Mouse (Mus musculus): ENCODE measurements around the gene Cbx5.

Cbx5 gene

DNA sequence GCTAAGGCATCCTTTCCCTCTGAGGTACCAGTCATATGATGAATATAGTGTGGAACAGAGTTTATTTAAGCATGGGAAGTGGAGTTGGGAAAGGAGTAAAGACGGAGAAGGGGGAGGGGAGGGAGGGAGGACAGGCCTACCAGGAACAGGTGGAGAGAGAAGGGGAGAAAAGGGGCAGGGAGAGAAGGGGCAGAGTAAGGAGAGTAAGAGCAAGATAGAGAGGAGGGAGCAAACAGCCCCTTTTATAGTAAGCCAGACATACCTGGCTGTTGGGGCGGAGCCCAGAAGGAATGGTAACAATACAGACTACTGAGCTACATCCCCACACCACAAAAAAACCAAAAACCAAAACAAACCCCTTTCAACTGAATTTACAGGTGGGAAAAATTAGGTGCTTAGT is 23.6 kb downstream of the Cbx5 start:
- DNase-seq (ENCODE audit: low read depth in 1 of 2, low spot score in 2 of 2) = no peak

DNA sequence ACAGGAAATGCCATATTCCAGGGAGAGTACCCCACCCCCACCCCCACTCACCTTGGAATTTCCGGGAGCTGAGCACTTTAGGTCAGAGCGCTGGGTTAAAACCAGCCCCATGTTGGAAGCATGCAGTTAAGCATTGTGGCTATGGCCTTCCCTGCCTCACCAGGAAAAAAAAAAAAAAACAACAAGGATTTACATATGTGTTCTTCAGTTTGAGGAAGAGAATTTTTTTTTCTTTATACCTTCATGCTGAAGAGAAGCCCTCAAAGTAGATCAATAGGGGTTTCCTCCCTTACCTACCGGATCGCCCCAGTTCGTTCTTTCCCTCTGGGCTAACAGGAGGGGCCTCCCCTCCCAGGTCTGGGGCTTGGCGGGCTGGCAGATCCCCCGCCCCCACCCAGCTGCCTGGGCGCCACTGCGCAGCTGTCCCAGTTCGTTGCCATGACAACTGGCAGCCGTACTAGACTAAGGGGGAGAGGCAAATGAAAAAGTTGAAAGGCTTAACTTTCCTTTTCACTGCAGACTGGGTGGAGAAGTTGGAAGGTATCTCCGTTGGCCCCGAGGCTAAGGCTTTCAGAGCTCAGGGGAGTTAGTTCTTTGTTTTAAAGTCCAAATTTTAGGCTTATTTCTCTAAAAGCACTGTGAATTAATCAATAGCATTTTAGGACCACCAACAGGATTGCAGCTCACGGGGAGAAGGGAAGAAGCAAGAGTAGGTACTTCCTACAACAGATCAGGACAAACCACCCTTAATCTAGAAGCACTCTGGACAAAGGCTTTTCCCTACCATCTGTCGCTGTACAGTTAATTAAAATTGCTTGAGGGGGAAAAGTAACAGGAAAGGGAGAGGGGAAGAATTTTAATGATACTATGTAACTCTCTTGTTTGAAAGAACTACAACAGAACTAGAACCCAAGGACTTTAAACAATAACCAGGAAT is 24.4 kb downstream of the Cbx5 start:
- peak; percentile 0 to 20 for DNase-seq (ENCODE audit: low read depth in 1 of 2, low spot score in 2 of 2)

DNA sequence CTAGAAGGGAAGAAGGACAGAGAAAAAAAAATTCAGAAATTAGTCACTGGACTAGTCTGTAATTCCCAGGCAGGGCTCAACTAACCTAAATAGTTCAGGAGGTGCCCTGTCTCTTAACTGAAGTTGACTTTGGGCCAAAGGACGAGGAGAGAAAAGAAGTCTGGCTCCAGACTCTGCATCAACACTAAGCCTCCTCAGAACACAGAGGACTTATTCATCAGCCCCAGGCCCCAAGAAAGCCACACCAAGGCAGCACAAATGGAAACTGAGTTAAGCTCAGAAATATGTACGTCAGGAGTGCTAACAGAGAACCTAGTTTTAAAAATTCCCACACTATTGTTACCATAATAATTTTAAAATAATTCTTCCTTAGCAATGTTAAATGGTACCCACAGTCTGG is 25.5 kb downstream of the Cbx5 start:
- DNase-seq (ENCODE audit: low read depth in 1 of 2, low spot score in 2 of 2) = no peak

DNA sequence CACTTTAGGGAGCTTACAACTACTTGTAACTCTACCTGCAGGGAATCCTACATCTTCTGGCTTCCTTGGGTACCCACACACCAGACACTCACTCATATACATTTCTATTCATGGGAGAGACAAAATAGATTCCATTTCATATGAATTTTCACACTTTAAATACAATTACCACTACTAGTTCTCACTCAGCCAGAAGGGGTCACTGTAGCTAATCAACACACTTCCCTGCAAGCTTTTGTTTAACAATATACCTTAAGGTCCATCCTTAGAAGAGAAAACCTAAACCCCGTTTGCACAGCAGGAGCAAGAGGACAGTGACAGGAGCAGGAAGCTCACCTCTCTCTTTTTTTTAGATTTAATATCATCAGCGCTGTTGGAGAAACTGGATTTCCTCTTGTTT is 34.5 kb downstream of the Cbx5 start:
- DNase-seq (ENCODE audit: low read depth in 1 of 2, low spot score in 2 of 2) = no peak

DNA sequence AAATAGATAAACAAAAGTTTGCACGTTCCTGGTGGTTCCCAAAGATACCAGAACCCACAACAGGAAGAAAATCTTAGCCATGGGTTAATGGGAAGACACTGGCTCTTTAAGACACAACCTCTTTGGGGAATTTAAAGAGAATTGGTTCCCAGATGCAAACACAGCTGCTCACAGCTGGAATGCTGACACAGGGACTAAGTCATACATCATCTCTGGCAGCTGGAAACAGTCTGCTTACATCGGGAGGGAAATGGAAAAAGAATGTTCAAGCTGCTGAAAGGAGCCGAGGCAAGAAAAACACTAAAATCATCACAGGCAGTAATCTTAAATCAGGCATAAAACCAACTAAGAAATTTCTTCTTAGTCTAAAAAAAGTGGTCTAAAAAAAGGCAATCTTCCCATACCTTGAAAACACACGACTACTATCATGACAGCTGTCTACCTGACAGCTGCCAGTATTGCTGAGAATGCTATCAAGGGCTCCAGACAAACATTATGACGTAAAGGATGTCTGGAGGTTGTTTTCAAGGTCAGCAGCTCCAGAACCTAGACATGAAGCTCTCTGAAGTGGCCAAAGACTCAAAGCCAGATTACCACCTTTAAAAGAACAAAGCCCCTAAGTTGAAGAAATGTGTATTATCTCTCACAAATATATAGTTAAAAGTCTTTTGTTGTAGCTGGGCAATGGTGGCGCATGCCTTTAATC is 37.4 kb downstream of the Cbx5 start:
- no peak for DNase-seq (ENCODE audit: low read depth in 1 of 2, low spot score in 2 of 2)

DNA sequence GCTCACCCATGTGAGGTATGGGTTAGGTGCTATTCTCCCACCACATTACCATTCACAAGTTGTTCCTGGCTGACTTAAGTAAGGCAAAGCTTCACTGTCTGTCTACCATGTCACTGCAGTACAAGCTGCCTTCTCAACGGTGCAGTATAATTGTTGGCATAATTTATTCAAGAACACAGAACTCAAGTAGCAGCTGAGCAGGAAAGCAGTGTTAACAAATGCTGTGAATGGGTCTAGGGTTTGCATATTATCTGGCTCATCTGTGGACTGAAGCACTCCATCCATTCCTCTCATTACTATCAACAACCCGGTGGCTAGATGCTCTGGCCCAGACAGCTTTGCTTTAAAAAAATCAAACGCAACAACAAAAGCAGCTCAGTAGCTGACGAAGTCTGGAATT is 41.8 kb downstream of the Cbx5 start:
- no peak for DNase-seq (ENCODE audit: low read depth in 1 of 2, low spot score in 2 of 2)

DNA sequence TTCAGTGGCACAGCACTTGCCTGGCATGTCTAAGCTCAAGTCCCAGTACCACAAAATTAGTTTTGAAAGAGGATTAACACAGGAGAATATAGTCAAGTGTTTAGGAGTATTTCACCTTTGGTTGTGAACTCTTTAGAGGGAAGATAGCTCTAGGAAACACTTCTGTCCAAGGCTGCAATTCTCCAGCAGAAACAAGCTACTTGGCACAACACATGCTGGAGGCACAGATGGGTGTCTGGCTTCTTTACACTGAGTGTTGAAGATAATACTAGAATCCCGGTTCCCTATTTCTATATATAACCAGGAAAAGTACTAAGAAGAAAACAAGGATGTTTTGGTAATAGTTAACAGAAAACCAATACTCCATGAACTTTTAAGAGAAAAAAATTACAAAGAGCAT is 42.8 kb downstream of the Cbx5 start:
- no peak for DNase-seq (ENCODE audit: low read depth in 1 of 2, low spot score in 2 of 2)

DNA sequence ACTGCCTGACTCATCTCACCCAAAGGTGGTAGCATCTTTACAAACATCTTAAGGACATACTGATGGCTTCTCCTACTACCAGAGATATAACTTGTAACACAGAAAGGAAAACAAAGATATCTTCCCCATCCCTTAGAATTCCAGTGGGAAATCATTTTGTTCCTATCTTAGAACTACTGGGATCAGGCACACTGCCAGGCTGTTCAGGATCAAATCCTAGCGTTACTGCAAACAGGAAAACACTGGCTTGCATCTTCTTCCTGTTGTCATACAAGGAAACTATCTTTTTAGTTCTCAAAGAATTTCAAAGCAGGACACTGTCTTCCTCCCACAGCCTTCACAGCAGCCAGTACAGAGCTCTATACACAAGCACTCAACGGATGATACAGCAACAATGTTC is 46.0 kb downstream of the Cbx5 start:
- no peak for DNase-seq (ENCODE audit: low read depth in 1 of 2, low spot score in 2 of 2)

DNA sequence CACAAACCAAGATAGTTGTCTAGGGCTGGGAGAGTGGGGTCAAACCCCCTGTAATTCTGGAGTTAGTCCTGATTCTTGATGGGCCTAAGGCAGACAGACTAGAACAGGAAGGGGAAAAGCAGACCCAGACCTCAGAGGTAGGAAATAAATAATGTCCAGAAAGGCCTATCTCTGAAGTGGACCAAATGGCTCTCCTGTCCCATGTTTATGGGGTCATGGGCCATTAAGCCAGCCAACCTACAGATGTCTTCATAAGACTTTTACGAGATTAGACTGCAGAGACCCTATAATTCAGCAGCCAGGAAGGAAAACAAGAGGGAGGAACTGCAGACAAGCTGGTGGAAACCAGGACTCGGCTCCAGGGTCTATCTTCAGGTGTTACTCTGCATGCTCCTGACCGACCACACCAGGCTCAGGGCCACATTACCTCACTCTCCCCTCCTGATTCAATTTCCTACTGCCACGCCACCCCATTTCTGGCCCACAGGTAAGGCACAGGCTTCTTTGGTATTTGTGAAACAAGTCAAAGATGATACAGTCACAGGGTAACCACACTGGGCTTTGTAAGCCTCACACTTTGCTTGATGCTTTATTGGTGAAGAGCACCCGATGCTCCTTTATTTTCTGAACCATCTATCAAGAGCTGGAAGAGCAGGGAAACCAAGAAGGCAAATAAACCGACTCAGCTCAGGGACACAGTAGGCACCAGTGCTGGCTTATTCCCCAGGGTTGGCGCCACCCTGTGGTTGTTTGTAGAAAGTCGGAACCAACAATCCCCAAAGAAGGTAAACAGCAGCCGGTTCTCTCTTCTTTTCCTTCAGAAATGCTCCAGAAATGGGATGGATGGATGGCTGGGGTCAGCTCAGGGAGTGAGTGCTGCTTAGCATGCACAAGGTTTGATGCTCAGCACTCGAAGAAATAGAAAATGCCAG is 48.8 kb downstream of the Cbx5 start:
- DNase-seq (ENCODE audit: low read depth in 1 of 2, low spot score in 2 of 2) = no peak

DNA sequence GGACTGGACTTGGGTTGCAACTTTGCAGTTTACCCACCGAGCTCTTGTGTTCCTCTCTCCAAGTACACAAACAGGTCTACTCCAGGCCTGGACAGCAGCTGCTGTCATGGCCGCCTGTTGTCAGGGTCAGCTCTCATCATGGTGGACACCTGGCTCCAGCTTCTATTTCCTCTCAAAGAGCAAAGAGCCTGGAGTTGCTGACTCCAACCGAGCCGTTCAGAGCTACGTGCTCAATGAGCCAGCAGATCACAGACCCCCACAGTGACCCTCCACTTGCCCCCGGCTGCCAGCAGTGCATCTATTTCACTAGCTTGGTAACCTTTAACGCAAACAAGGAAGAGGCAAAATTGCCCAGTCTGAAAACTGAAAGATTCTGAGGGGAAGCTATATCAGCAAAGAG is 49.5 kb downstream of the Cbx5 start:
- DNase-seq (ENCODE audit: low read depth in 1 of 2, low spot score in 2 of 2) = no peak

DNA sequence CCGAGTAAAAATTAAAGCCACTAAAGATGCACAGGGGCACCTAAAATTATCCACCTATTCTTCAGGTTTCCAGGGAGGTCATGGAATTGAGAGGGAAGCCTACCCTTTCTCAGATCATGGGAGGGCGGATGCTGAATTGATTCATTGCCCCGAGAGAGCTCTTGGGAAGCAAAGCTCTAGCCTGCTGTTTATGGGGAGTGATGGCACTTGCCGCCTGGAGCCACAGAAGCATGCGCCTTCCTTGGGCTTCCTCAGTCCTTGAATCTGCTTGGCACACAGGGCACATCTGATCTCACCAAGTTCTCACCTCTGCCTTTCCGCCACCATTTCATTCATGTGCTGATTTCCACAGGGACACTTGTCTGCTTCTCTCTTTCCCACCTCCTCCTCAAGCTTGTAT is 51.8 kb downstream of the Cbx5 start:
- no peak for DNase-seq (ENCODE audit: low read depth in 1 of 2, low spot score in 2 of 2)

DNA sequence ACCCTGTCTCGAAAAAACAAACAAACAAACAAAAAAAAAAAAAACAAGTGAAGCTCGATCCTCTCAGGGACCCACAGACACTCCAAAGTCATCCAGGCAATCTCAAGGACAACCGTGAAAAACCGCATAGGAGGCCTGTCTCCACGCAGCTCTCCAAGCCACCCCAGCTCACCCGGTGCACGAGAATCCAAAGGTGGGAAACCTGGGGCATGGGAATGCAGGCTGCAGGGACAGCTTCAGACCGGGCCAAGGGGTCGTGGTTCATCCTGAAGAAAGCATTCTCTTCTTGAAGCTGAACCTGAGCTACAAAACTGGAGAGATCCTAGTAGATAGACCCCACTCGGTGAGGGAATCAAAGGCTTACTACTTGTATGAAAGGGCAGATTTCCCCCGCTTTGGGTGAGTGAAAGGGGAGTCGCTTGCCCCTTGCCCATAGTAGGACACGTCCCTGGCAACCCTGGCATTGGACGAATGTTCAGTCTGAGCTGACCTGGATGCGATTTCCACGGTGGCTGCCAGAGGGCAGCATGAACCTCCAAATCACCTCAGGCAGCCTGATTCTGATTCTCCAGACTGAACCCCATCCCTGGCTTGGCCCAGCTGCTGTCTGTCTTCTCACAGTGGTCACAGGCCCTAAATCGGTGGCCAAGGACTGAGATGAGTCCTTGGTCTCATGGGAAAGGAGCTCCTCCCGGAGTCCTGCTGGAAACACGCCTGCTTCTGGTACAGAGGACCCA is 54.0 kb downstream of the Cbx5 start:
- DNase-seq (ENCODE audit: low read depth in 1 of 2, low spot score in 2 of 2) = no peak

DNA sequence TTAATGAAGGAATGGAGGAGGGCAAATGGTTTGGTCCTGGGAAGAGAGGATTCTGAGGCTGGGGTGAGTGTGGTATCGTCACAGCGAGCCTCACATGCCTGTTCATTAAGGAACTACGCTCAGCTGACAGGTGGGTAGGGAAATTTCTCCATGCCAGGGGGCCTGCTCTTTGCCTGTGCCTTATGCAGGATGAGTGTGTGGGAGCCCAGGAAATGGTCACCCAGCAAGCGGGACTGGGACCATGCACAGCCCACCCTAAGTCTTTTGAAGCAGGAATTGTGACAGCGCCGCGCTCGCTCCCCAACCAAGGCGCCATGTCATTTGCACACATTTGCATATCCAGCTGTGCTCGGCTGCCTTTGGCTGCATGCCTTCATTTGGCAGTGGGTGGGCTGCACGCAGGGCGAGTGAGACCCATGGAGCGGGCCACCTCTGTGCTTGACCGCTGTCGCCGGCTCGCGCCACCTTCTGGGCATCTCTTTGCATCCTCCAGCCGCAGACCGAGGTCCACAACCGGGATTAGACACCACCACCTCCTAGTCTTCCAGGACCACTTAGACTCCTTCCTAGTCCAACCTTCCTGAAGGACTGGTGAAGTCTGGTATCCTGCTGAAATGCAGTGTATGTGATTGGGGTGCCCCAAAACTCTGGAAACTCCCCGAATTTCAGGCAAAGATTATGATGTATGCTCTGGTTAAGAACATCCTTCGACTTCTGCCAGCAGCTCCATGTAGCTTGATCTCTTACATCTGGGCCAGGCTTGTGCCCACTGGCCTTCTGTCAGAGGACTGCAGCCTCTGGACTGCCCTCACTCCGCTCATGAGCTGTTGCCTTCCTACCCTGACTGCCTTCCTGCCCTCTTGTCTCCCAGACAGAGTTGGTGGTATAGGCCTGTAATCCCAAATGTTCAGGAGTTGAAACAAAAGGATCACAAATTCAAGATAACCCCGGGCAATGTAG is 55.7 kb downstream of the Cbx5 start:
- no peak for DNase-seq (ENCODE audit: low read depth in 1 of 2, low spot score in 2 of 2)

DNA sequence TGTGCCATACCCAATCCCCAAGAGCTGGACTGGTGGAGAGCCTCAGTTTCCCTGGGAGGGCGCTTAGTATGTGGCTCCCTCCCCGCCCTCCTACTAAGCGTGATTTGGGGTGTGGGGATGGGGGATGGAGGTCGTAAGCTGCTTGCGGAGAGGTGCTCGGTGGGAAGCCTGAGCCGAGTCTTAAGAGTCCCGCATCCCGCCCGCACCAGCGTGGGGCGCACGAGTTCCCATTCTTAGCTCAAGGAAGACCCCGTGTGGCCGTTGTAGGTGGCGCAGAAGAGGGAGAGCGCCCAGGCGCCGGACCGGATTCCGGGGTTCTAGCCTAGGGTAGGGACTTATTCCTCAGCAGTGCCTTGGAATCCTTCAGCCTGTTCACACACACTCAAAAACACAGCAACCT is 56.5 kb downstream of the Cbx5 start:
- DNase-seq (ENCODE audit: low read depth in 1 of 2, low spot score in 2 of 2) = peak in 1 of 2 experiments; percentile 41

DNA sequence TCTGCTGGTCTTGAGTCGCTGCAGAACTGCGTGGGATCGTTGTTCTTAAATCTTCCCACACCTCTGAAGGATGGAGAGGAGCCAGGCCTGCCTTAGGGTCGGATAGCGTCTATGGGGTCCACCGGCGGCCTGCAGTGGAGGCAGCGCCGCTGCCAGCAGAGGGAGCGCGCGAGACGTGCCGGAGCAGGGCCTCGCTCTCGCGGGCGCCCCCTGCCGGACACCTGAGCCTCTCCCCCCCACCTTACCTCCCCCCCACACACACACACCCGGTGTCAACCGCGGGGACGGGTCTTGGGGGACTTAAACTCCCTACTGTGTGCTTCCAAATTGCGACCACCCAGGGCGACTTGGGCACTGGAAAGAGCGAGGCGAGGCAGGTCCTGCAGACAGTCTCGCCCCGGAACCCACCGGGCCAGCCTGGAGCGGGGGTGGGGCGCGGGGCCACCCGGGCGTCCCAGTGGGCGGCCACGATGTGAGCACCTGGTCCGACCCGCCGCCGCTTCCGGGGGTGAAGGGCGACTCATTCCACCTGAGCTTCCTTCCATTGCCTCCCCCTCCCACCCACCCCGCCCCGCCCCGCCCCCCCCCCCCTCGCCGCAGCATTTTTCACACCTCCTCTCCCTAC is 57.3 kb downstream of the Cbx5 start:
- DNase-seq (ENCODE audit: low read depth in 1 of 2, low spot score in 2 of 2) = peak in 1 of 2 experiments; percentile 37

DNA sequence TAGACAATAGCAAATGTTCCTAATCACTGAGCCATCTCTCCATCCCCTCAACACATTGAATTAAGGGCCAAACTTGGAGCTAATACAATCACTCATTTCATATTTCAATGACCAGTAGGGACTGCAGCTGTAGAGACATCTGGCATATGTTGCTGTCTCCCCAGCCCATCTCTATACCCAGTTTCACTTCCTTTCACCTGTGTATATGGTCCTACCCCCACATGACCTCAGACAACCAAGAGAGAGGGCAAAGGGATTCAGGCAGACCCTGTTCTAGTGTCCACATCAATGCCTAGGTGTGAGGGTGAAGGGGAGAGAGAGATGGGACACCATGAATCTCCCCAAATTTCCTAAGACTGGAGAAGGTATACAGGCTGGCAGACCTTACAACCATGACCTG is 59.2 kb downstream of the Cbx5 start:
- DNase-seq (ENCODE audit: low read depth in 1 of 2, low spot score in 2 of 2) = no peak

DNA sequence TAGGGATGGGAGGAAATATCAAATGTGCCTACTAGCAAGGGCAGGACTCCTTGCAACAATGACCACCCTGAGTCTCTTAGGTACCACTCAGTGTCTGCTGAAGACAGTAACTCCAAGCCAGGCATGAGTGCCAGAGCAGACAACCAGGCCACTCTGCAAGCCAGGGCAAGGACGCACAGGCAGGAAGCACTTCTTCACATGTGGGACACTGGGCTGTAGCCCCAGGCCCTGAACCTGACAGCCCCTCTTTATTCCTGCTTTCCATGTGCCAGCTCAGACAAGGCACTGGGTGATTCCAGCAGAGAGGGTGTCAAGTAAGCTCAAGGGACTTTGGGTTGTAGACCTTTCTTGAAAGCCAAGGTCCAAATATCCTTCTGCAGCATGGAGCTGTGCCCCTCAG is 60.8 kb downstream of the Cbx5 start:
- no peak for DNase-seq (ENCODE audit: low read depth in 1 of 2, low spot score in 2 of 2)

DNA sequence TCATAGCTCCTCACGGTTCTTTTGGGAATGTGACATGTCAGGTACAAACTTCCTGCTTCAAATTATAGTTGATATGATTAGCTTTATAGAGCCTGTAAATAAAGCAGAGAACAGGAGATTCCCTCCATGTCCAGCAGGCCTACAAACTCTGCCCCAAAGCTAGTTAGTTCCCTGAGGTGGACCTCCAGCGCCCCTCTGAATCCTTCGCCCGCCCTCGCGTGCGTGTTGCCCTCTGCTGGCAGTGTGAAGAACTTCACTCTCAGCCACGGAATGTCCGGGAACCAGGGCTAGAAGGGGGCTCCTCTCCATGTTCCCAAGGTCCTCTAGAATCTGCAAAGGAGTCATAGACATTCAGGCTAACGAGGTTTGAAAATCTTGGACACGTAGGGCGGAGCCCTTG is 61.5 kb downstream of the Cbx5 start:
- no peak for DNase-seq (ENCODE audit: low read depth in 1 of 2, low spot score in 2 of 2)

DNA sequence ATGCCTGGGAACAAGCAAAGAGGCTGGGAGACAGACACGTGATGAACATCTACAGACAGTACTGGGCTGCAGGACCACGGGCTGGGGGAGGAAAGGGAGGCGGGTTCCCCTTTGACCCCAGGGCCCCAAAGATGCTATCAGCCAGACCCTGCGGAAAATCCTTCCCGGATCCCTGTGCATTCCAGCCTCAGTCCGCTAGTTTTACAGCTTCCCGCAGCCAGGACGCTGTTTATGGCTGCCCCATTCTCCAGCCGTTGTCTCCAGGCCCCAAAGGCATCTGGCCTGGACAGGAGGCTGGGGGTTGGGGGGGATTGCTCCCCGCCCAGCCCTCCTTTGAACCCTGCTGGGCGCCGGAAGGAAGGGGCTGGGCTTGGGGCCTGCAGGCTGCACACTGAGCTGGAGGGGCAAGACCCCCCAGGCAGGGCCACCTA is 62.0 kb downstream of the Cbx5 start:
- DNase-seq (ENCODE audit: low read depth in 1 of 2, low spot score in 2 of 2) = no peak

All from monocyte, adult 2 months (primary cell).